Mouse (Mus musculus): ENCODE data around the gene Cnot2.

Gene Cnot2

DNA sequence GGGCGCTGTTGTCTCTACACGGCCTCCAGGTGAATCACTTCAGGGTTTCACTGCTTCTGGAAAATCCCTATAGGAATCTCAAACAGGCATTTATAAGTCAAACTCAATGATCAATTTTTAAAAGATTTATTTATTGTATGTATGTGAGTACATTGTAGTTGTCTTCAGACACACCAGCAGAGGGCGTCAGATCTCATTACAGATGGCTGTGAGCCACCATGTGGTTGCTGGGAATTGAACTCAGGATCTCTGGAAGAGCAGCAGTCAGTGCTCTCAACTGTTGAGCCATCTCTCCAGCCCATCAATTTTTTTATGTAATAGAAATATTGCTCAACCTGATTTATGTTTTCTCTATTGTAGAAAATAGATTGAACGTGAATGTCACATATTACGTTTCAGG, 100.3 kb downstream of the Cnot2 start:
- no peak for DNase-seq (ENCODE audit: low read depth)

GRCm38 (mm10) chr10:116476559-116476958, 104.8 kb downstream of the Cnot2 start:
- no peak for DNase-seq (ENCODE audit: low read depth)

DNA sequence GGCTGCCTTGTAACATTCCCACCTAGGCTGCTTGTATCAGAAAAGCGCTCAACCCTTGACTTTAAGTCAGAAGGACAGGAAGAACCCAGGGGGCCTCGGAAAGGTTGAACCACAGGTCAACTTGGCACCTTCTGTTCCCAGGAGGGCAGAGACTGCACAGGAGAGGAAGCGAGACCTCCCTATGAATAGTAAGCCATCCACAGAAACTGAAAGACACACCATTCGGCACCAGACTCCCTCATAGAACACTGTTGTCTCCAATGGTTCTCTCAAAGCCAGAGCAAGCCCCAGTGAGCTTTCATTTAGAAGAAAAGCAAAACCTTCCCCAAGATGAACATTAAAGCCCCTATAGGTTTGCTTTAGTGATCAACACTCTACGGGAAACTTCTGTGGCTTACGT, 105.6 kb downstream of the Cnot2 start:
- no peak for DNase-seq (ENCODE audit: low read depth)

DNA sequence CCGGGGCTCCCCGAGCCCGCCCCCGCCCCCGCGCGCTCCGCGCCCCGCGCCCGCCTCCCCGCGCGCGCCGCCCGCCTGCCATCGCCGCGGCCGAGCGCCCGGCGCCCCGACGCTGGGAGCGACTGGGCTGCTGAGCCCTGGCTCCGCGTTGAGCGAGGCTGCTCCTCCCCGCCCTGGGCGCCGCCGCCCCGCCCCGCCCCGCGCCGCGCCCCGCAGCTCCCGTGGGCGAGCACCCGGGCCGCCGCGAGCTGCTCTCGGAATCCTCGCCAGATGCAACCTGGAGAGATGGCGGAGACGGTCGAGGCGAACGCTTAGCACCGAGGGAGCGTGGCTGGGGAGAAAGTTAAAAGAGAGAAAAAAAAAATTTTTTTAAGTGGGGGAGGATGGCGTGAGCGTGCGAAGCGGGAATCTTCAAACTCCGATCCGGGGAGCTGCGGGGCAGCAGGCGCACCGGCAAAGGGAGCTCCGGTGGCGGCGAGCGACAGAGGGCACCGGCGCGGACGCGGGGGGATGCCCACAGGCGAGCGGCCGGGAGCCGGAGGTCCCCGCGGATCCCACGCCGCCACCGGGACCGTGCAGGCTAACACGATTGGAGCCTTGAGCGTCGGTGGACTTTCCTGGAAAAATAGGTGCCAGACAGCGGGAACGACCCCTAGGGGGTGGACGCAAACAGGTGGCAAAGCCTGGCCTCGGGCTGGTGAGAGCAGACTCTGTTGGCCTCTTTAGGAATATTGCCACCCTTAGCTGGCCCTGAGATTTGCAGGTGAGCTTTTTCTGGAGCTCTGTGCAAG, 107.4 kb downstream of the Cnot2 start, which contains the start of gene Kcnmb4:
Kcnmb4 (minus strand) TSS at position 120 of the 791 bp plus-strand sequence.
- DNase-seq (ENCODE audit: low read depth), result no peak

- no peak for DNase-seq (ENCODE audit: low read depth)
These were observed 108.1 kb downstream of the Cnot2 start for GRCm38 (mm10) chr10:116473071-116473758.

- no peak for DNase-seq (ENCODE audit: low read depth)
These were observed 108.7 kb downstream of the Cnot2 start for GRCm38 (mm10) chr10:116472579-116472978.

GRCm38 (mm10) chr10:116470306-116470925, 110.9 kb downstream of the Cnot2 start:
- DNase-seq (ENCODE audit: low read depth), result no peak

GRCm38 (mm10) chr10:116468094-116468493, 113.2 kb downstream of the Cnot2 start:
- DNase-seq (ENCODE audit: low read depth), result no peak

DNA sequence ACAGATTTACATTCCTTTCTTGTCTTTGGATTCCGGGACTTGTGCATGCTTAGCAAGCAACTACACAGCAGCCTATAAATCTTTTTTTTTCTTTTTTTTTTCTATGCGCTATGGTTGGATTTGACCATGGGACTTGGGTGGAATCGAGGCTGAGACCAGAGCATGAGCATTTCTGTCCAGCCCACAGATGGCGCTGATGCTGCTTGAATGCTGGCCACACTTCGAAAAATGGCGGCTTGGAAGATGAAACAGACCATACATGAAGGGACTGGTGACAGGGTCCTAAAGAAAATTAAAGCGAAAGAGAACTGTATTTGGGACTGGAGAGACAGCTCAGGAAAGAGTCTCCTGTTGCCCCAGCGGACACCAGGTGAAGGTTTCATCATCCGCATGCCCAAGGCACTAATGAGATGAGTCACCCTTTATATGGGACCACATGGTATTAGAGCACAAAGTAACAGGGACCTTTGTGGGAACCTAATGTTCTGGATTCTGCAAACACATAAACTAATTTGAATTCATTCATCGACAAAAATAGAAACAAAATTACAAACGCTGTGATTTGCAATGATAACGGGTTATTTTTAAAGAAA, 117.5 kb downstream of the Cnot2 start:
- DNase-seq (ENCODE audit: low read depth), result no peak

DNA sequence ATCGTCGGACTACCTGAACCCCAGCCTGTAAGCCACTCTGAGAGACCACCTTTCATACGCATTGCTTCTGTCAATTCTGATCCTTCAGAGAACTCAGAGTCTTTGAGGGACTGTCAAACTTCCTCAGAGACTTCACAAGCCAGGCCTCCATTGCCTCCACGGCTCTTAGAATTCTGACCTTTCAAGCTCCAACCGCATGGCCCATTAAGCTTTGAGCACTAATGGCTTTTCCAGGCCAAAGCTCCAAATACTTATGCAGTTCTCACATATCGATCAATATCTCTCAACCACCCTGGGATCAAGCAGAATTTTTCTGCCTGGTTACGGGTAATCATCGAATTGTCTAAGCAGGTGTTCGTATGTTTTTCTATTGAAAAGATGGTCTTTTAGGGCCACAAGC, 119.9 kb downstream of the Cnot2 start:
- no peak for DNase-seq (ENCODE audit: low read depth)

- no peak for DNase-seq (ENCODE audit: low read depth)
These were observed 122.5 kb downstream of the Cnot2 start for GRCm38 (mm10) chr10:116458786-116459185.

DNA sequence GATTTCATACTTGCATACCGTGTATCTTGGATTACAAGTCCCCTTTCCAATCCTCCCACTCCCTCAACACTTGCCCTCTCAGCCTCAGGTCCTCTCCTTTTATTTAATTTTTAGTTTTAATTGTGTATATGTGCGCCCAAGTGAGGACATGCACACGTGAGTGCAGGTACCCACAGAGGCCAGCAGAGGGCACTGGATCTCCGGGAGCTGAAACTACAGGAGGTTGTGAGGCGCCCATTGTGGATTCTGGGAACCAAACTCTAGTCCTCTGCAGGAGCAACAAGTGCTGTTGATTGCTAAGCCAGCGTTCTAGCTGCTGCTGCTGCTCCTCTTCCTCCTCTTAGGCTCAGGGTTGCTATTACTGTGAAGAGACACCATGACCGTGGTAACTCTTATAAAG, 128.5 kb downstream of the Cnot2 start:
- no peak for DNase-seq (ENCODE audit: low read depth)

DNA sequence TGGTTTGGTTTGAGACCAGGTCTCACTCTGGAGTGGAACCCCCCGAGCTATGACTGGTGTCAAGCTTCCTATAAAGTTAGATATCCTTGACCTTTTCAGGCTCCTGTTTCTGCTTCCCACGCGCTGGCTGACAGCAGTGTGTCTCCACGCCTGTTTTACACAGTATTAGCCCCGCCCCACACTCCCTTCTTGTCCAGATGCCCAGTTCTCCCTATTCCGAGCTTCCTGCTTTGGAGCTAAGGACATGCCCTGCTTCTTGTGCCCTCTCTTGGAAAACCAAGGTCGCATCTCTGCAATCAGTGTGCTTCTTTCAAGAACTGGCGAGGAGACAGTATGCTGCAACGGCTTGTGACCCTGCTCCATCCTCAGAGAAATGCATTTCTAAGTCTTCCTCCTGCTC, 130.7 kb downstream of the Cnot2 start:
- no peak for DNase-seq (ENCODE audit: low read depth)

- no peak for DNase-seq (ENCODE audit: low read depth)
These were observed 133.1 kb downstream of the Cnot2 start for GRCm38 (mm10) chr10:116448166-116448565.

DNA sequence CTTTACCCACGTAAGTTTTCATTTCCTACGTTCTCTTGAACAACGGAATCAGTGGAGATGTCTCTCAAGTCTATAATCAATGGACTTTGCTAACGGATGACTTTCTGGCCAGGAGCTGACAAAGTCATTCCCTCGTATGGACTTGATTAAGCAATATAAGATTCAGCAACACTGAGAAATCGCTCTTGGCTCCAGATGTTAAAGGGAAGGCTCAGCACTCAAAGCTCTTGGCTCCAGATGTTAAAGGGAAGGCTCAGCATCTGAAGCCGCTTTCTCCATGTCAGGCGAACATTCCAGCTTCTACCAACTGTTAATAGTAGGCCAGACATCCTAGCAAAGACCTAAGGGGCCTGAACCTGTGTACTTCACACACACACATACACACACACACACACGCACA, 134.1 kb downstream of the Cnot2 start:
- DNase-seq (ENCODE audit: low read depth), result no peak

DNA sequence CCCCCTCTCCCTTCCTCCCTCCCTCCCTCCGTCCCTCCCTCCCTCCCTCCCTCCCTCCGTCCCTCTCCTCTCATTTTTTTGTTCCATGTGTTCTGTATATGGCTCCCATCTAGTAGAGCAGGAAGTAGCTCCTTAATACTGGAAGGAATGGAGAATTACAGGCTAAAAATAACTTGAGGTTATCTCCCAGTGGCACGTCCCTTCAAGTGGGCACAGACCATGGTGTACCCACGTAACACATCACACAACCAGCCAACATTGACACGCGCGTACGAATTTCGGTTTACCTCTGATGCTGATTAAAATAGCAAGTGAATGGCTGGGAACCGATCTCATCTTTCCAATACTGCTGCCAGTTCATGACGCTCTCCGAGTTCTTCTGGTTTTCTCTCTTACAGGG, 135.3 kb downstream of the Cnot2 start:
- no peak for DNase-seq (ENCODE audit: low read depth)

DNA sequence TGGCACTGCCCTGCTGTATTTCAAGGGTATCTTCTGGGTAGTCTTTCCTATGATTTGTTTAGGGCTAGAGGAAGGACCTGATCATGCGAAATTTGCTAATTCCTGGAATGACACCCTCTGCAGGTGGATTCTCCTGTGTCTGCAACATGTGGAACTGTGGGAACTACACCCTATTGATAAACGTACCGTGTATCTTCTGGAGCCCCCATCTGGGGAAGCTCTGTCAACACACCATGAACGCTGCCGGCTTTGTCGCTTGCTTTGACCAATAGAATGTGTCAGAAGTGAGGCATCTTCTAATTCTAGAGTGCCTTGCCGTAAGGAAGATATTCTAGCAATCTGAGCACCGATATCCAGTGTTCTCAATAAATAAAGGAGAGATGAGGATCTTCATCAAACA, 136.5 kb downstream of the Cnot2 start:
- DNase-seq (ENCODE audit: low read depth), result no peak

- DNase-seq (ENCODE audit: low read depth), result no peak
These were observed 136.9 kb downstream of the Cnot2 start for GRCm38 (mm10) chr10:116444371-116444770.

GRCm38 (mm10) chr10:116440946-116441345, 140.4 kb downstream of the Cnot2 start:
- no peak for DNase-seq (ENCODE audit: low read depth)

DNA sequence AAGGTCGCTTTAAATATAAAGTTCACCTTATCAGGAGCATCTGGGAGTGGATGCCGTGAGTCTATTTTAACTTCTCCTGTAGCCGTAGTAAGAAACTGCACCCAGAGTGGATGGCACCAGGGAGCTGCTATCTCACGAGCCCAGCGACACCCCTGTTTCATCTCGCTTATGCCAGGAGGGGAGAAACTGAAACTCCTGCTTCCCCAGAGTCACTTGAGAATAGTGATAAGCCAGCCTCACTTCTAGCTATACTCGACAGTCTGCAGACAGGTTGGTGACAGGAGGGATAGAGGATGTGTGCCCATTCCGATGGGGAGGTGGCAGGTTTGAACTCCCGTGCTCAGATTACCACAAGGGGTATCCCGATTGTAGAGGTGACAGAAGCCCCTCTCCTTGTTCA, 141.2 kb downstream of the Cnot2 start:
- peak; percentile 7 for DNase-seq (ENCODE audit: low read depth)

GRCm38 (mm10) chr10:116435455-116435854, 145.9 kb downstream of the Cnot2 start:
- no peak for DNase-seq (ENCODE audit: low read depth)
